Mouse (Mus musculus) lung, postnatal 0 days (tissue): ENCODE data around the gene Gm6217.

Experiments
- CTCF ChIP-seq: IDR thresholded peaks from 2 replicates; pipeline ENCODE4 v1.5.1; 2016; ENCODE audit warnings: antibody characterized with exemption, mild to moderate bottlenecking
- EP300 ChIP-seq: IDR thresholded peaks from 2 replicates; pipeline ENCODE4 v1.6.1; 2016; ENCODE audit warnings: antibody characterized with exemption, mild to moderate bottlenecking, control low read depth

- no peak for TF ChIP-seq CTCF
- TF ChIP-seq EP300: no peak
These were observed 30.0 kb downstream of the Gm6217 start for GRCm38 (mm10) chr1:82901201-82901600.
